Mouse (Mus musculus) T-helper 2 cell (primary cell): ENCODE measurements around the gene Sfrp4.

Experiments used
- in situ Hi-C: fragments of 300-600 bp; cut with MboI, MseI; formaldehyde crosslinking; loops from one replicate; pipeline ENCODE4 v1.15.1; 2025; ENCODE audit warnings: high pct_unique_total_duplicates

Gene Sfrp4

DNA sequence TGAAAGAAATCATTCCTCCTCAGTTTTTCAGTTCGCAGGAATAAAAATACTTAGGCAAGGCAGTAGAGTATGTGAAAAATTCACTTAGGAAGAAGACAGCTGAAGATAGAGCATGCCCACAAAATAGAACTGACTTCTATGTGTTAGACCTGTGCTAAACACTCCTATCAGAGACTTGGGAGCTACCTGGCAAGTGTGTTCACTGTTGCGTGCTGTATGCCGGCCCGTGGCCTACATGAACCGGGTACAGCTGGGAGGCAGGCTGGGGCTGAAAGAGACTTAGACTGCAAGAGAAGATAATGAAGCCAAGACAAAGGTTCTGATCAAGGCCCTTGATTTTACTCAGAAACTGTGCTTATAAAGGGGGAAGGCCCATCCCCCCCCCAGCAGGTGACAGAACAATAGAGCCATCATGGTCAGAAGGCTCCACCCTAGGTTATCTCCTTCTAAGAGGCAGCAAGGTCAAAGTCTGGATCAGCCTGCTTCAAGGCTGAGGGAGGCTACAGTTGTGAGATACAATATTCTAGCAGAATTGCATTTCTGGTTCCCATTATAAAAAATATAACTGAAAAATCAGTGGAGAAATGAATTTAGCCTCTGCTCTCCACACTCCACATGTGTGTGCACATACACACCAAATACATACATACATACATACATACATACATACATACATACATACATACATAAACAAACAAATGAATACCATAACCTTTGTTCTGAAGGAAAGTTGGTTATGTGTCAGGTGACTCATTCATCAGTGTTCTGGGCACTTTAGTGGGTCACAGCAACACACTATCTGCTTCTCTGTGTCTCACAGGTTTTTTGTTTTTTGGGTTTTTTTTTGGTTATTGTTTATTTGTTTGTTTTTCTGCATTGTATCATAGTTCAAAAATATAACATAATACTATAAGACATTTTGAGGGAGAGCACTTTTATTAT lies 8.1 kb downstream of the Sfrp4 start:
- in situ Hi-C loops = loop anchor here (25.0 kb wide), 1 partner anchor 269 kb away; no protein-coding TSS in a partner anchor

DNA sequence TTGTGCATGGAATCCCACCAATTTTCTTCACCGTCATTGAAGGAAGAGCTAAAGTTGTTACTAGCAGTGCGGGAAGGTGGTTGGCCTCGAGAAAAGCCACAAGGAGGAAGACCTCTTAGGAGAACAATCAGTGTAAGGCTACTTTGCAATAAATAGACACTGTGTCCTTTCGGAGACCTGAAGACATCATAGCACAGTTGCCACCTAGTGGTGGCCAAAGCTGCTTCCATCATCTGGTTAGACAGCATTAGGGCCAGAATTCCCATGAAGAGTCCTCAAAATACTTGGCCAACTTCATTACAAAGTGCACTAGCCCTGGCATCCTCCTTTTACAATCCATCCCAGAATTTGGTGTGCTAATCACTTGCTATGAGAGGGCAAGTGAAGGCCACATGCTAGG lies 13.2 kb downstream of the Sfrp4 start:
- in situ Hi-C loops = loop anchor here (25.0 kb wide), 1 partner anchor 274 kb away; no protein-coding TSS in a partner anchor

DNA sequence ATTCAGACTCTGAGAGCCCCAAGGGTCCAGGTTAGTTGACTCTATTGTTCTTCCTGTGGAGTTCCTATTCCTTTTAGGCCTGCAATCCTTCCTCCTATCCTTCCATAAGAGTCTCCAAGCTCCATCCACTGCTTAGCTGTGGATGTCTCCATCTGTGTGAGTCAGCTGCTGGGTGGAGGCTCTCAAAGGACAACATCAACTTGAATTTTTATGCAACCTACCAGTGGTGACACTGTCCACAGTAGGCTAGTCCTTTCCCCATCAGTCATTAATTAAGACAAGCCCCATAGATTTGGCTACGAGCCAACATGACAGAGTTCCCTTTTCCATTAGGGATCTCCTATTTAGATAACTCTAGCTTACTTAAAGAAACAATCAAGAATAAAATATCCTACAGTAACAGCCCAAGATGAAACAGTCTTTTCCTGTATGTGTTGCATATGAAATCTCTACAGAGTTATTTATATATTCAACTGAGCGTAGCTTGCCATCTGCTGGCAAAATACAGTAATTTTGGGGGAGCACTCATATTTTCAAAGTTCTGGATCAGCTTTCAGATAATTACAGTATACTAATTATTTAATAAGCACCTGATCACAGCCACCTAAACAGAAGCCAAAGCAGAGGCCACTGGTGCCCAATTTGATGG lies 17.4 kb downstream of the Sfrp4 start:
- in situ Hi-C loops = loop anchor here (25.0 kb wide), 1 partner anchor 278 kb away; no protein-coding TSS in a partner anchor

GRCm38 (mm10) chr13:19643519-19643918 lies 20.6 kb downstream of the Sfrp4 start:
- in situ Hi-C loops = loop anchor here (25.0 kb wide), 1 partner anchor 281 kb away; no protein-coding TSS in a partner anchor

DNA sequence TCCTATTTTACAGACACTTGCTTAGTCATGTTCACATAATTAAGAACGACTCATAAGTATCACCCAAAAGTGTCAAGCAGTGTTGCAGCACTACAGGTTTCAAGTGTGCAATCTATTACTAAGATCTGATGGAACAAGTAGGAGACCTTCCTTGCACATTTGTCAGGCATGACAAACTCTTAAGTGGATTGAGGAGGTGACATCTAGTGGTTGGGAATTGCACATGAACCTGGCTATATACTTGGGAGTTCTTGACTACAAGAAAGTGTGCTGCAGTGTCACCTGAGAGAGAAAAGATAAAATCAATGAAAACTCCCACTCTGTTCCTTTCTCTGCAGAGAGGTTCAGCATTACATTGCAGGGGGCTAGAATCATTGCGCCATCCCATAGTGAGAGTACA lies 21.3 kb downstream of the Sfrp4 start:
- in situ Hi-C loops = loop anchor here (25.0 kb wide), 1 partner anchor 282 kb away; no protein-coding TSS in a partner anchor

DNA sequence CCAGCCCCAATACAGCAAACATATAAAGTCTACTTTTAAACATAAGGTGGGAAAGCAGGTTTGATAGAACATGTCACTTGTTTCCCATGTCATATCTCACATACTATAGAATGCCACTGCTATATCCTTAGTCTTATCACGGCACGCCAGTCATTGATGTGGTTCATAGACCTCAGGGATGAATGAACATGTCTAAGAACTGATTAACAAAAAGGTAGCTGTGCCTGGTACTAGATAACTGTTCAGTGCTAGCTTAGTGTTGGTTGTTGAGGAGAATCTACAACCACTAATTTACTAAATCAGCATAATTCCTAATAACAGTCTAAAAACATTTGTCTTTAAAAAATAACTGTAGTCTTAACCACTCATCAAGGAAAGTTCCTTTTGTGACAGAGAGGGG lies 26.9 kb downstream of the Sfrp4 start:
- in situ Hi-C loops = loop anchor here (25.0 kb wide), 1 partner anchor 288 kb away; no protein-coding TSS in a partner anchor

- in situ Hi-C loops = no loop called here
Measured at GRCm38 (mm10) chr13:19652405-19652804, 29.5 kb downstream of the Sfrp4 start.

DNA sequence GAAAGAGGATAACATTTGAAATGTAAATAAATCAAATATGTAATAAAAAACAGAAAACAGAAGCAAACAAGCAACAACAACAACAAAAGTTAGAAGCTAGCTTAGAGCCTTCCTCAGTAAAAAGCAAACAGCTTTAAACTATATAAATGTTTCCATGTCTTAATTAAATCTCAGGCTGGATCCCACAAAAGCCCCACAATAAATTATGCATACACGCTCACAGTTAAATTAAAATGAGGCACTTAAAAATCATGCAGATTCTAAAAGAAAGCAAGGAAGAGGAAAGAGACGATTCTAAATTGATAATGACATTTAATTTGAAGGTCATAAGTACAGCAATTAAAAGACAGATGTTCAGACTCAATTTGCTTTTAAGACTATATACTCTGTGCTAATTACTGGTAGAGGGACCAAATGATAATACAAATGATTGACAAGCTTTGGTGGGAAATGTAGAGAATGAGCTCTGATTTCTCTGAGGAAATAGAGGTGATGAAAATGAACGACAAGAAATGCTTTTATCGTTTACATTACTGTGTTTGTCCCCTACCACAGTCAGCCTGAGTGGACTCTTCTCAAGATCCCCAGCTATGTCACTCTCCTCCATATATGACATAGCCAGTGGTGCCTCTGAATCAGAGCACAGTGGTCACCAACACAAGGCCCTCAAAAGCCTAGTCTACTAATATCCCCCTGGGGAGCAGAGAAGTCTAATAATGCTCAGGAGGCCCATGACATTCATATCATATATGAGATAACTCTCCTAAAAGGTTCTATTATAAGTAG lies 45.6 kb downstream of the Sfrp4 start:
- in situ Hi-C loops = no loop called here

DNA sequence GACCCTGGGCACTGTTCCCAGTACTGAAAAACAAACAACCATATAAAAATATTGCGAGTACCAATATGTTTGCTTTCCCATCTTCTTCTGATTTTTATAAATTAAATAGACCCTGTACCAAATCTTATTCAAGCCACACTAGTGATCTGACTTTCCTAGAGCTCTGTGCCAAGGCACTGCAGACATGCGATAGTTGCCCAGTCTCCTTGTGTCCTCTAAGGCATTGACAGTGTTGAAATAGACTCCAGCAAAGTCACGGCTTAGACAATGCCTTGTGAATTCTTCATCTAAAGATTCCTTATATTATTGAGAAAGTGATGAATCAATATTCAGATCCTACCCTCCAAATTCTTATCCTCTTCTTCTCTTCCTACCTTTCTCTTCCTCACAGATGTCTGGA lies 51.1 kb downstream of the Sfrp4 start:
- in situ Hi-C loops = no loop called here

GRCm38 (mm10) chr13:19674601-19675000 lies 51.7 kb downstream of the Sfrp4 start:
- in situ Hi-C loops = no loop called here
